ENCODE assay signal across 8 mouse cellular contexts in genomic region chr16:18395620-18396036, GRCm38 (mm10). TPM values are rescaled to one million over a fixed set of nuclear protein-coding genes. Genes with fewer than 3 reads are reported as not detected.
DNase-seq lines count a peak whose midpoint lies in the region; ATAC-seq and TF ChIP-seq lines count a peak whose summit lies in the region.

No protein-coding gene starts in this region.

- H3K36me3 ChIP-seq in E14TG2a.4 (ENCODE audit: insufficient read depth, low read length), result peaks cover 45% of the 10 kb centered on the region

- TF ChIP-seq CTCF in E14TG2a.4 (conservative IDR thresholded peaks at IDR 0.05; ENCODE audit: low read length), result no peak

- H3K4me1 ChIP-seq in E14TG2a.4 (replicated peaks; ENCODE audit: low read depth, low read length), result peaks cover 85% of the 10 kb centered on the region

- DNase-seq in adrenal gland, postnatal 10 days, result peak; percentile 89
- DNase-seq in heart, adult 8-10 months (ENCODE audit: low spot score), result peak; percentile 45
- peak; percentile 79 for DNase-seq in kidney, postnatal 14 days
- DNase-seq in skeletal muscle tissue, adult 2 months (ENCODE audit: low read depth, low spot score), result peak; percentile 54
- DNase-seq in embryo, embryonic 10 days (ENCODE audit: low spot score), result no peak
- no peak for DNase-seq in thymus, postnatal 4 days

- H3K9me3 ChIP-seq in E14TG2a.4 (ENCODE audit: low read length), result no peaks in the 10 kb centered on the region

- H3K27me3 ChIP-seq in E14TG2a.4 (ENCODE audit: insufficient read depth, low read length), result no peaks in the 10 kb centered on the region

- no peak for ATAC-seq in CD4-positive, CD25-positive, alpha-beta regulatory T cell, adult 4 months

- peak overlapping the region; percentile 17; the same call in 1 of the 2 replicates for H3K4me3 ChIP-seq in E14TG2a.4 (replicated peaks; ENCODE audit: low read length)

RNA-seq across cellular contexts. Expression of gene Txnrd2, which starts 30.6 kb away (rescaled TPM):
- 10 to 100 TPM; 61.5 to 62.8 TPM for total RNA-seq in adrenal gland, postnatal 10 days (2021)
- 10 to 100 TPM; 37.0 to 49.9 (median 42.1) TPM for total RNA-seq in heart, adult 8-10 months (2022)
- 10 to 100 TPM; 21.7 to 26.7 TPM for polyA plus RNA-seq in CD4-positive, CD25-positive, alpha-beta regulatory T cell, adult 4 months (2017; shearing (Covaris generic))

RNA-seq across cellular contexts. Expression of gene Comt, which starts 31.0 kb away (rescaled TPM):
- total RNA-seq in adrenal gland, postnatal 10 days (2021), result 100 to 1,000 TPM; 131 to 148 TPM
- total RNA-seq in heart, adult 8-10 months (2022), result 100 to 1,000 TPM; 146 to 174 (median 157) TPM
- polyA plus RNA-seq in CD4-positive, CD25-positive, alpha-beta regulatory T cell, adult 4 months (2017; shearing (Covaris generic)), result 10 to 100 TPM; 62.0 to 65.2 TPM

RNA-seq across cellular contexts. Expression of gene Arvcf, which starts 47.6 kb away (rescaled TPM):
- 10 to 100 TPM; 29.4 to 39.2 TPM for total RNA-seq in adrenal gland, postnatal 10 days (2021)
- 10 to 100 TPM; 12.6 to 20.0 (median 16.2) TPM for total RNA-seq in heart, adult 8-10 months (2022)
- under 1 TPM in 1 of 2 experiments, not detected in 1; 0.91 TPM for polyA plus RNA-seq in CD4-positive, CD25-positive, alpha-beta regulatory T cell, adult 4 months (2017; shearing (Covaris generic))

RNA-seq across cellular contexts. Expression of gene Tango2, which starts 47.7 kb away (rescaled TPM):
- total RNA-seq in adrenal gland, postnatal 10 days (2021), result 10 to 100 TPM; 32.8 to 37.0 TPM
- 100 to 1,000 TPM; 184 to 210 (median 190) TPM for total RNA-seq in heart, adult 8-10 months (2022)
- polyA plus RNA-seq in CD4-positive, CD25-positive, alpha-beta regulatory T cell, adult 4 months (2017; shearing (Covaris generic)), result 10 to 100 TPM; 71.4 to 94.5 TPM

Comparison
In these comparisons a context has a peak if more than half of its experiments do, and no peak if none do; other contexts are left out.
1. DNase-seq: peak in adrenal gland, postnatal 10 days (single experiment), heart, adult 8-10 months (single experiment), kidney, postnatal 14 days (single experiment) and skeletal muscle tissue, adult 2 months (single experiment); none in embryo, embryonic 10 days (single experiment) and thymus, postnatal 4 days (single experiment).